10 mouse cellular contexts compared by ENCODE assay signal in the genomic region with DNA sequence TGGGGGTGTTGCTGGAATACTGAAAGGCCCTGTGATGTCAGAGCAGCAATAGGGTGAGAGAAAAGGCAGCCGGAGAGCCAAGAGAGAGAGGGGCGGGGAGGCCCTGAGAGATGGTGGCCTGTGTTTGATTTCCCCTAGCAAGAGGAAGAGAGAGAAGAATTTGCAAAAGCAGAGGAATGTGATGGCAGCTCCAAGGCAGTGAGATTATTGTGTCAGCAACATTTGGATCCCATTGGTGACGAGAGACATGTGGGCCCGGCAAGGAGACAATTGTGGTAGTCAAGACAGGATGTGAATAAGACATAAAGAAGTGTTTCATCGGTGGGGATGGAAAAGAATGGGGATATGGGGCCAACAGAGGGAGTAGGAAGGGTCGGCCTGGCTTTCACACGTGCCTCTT.
DNase-seq lines count a peak whose midpoint lies in the region; ATAC-seq and TF ChIP-seq lines count a peak whose summit lies in the region.
"Had no signal": no experiment of that assay in that cellular context is flagged by ENCODE, and none has a peak within 500 bp of the region (broad histone marks: within the 10 kb centered on the region; RNA-seq: fewer than 3 reads in every experiment).

No protein-coding gene starts in this region.

- H3K4me2 ChIP-seq in heart, postnatal 0 days (ENCODE audit: low read depth, low read length), result no peak overlapping the region
- no peak overlapping the region for H3K4me2 ChIP-seq in limb, embryonic 15.5 days

- H3K27ac ChIP-seq in kidney, adult 2 months (ENCODE audit: insufficient read depth, low read depth, low read length), result no peak overlapping the region
- H3K27ac ChIP-seq in embryonic facial prominence, embryonic 10.5 days (replicated peaks), result peak overlapping the region; percentile 79
- H3K27ac ChIP-seq in heart, postnatal 0 days (ENCODE audit: low read depth), result peak overlapping the region; percentile 74
- H3K27ac ChIP-seq in limb, embryonic 15.5 days, result peak overlapping the region; percentile 82

- TF ChIP-seq CTCF in kidney, adult 2 months (conservative IDR thresholded peaks at IDR 0.05; ENCODE audit: insufficient read depth, insufficient read length, low read depth, low read length), result no peak
- TF ChIP-seq CTCF in heart, postnatal 0 days (IDR thresholded peaks at IDR 0.05; ENCODE audit: low read depth), result no peak

- peak; percentile 43; the same call in 1 of the 2 replicates for ATAC-seq in heart, postnatal 0 days (ENCODE audit: insufficient read depth, low read depth)
- no peak for ATAC-seq in limb, embryonic 15.5 days (ENCODE audit: insufficient number of reproducible peaks, low FRiP score, low TSS enrichment, low read depth)

- no peak for TF ChIP-seq POLR2A in kidney, adult 2 months (IDR thresholded peaks at IDR 0.05; ENCODE audit: low read depth, low read length)

- peaks cover 10% of the 10 kb centered on the region for H3K4me1 ChIP-seq in kidney, adult 2 months (ENCODE audit: control insufficient read depth, insufficient read depth, low read length)
- H3K4me1 ChIP-seq in embryonic facial prominence, embryonic 10.5 days, result peaks cover 53% of the 10 kb centered on the region
- peaks cover 37% of the 10 kb centered on the region for H3K4me1 ChIP-seq in heart, postnatal 0 days (ENCODE audit: control insufficient read depth, insufficient read depth)
- H3K4me1 ChIP-seq in limb, embryonic 15.5 days, result peaks cover 47% of the 10 kb centered on the region

- peak; percentile 44 for DNase-seq in kidney, adult 2 months
- no peak for DNase-seq in kidney, adult 18-20 months
- no peak for DNase-seq in embryonic facial prominence, embryonic 10.5 days (ENCODE audit: low spot score)
- DNase-seq in heart, postnatal 0 days (ENCODE audit: low spot score), result peak; percentile 59
- no peak for DNase-seq in cerebellum, adult 11 months
- no peak for DNase-seq in adrenal gland, adult (ENCODE audit: inconsistent age in 2 of 2, low spot score in 1 of 2)
- DNase-seq in ovary, postnatal 10 days (ENCODE audit: low spot score), result no peak
- DNase-seq: left cerebral cortex, postnatal 4 days; thymus, postnatal 25 days had no signal

- no peaks in the 10 kb centered on the region for H3K27me3 ChIP-seq in kidney, adult 2 months (replicated peaks; ENCODE audit: control insufficient read depth, insufficient read depth, low read length)
- H3K27me3 ChIP-seq in embryonic facial prominence, embryonic 10.5 days (replicated peaks; ENCODE audit: low read depth, poor library complexity, severe bottlenecking), result no peaks in the 10 kb centered on the region
- H3K27me3 ChIP-seq in heart, postnatal 0 days (ENCODE audit: control insufficient read depth, insufficient read depth, low read length), result no peaks in the 10 kb centered on the region
- no peaks in the 10 kb centered on the region for H3K27me3 ChIP-seq in limb, embryonic 15.5 days

- H3K36me3 ChIP-seq in kidney, adult 2 months (ENCODE audit: control insufficient read depth, insufficient read depth, low read length), result no peaks in the 10 kb centered on the region
- no peaks in the 10 kb centered on the region for H3K36me3 ChIP-seq in embryonic facial prominence, embryonic 10.5 days (replicated peaks)
- no peaks in the 10 kb centered on the region for H3K36me3 ChIP-seq in heart, postnatal 0 days (replicated peaks; ENCODE audit: control insufficient read depth, insufficient read depth, low read length)
- H3K36me3 ChIP-seq in limb, embryonic 15.5 days, result no peaks in the 10 kb centered on the region

- no peaks in the 10 kb centered on the region for H3K9me3 ChIP-seq in embryonic facial prominence, embryonic 10.5 days
- H3K9me3 ChIP-seq in heart, postnatal 0 days (replicated peaks; ENCODE audit: control insufficient read depth, low read length), result no peaks in the 10 kb centered on the region
- H3K9me3 ChIP-seq in limb, embryonic 15.5 days, result no peaks in the 10 kb centered on the region

- H3K9ac ChIP-seq in heart, postnatal 0 days (replicated peaks; ENCODE audit: low read depth, low read length), result no peak overlapping the region
- H3K9ac ChIP-seq in limb, embryonic 15.5 days, result no peak overlapping the region

- TF ChIP-seq EP300 in heart, postnatal 0 days (IDR thresholded peaks at IDR 0.05; ENCODE audit: low read depth), result peak; percentile 48; the same call in 1 of the 2 replicates

- no peak overlapping the region for H3K4me3 ChIP-seq in kidney, adult 2 months (ENCODE audit: insufficient read depth, low read depth, low read length)
- no peak overlapping the region for H3K4me3 ChIP-seq in embryonic facial prominence, embryonic 10.5 days
- H3K4me3 ChIP-seq in heart, postnatal 0 days (ENCODE audit: low read depth, low read length), result no peak overlapping the region
- H3K4me3 ChIP-seq in limb, embryonic 15.5 days, result no peak overlapping the region

- 73% methylated on average over 7 of the region's 7 CpGs for WGBS in kidney, adult 2 months
- WGBS in embryonic facial prominence, embryonic 10.5 days, result 42% methylated on average over 7 of the region's 7 CpGs
- 33% methylated on average over 7 of the region's 7 CpGs for WGBS in heart, postnatal 0 days
- 41% methylated on average over 7 of the region's 7 CpGs for WGBS in limb, embryonic 15.5 days

Comparison
In these comparisons a context has a peak if more than half of its experiments do, and no peak if none do; other contexts are left out.
1. DNase-seq: peak in kidney, adult 2 months (single experiment) and heart, postnatal 0 days (single experiment); none in kidney, adult 18-20 months (single experiment), embryonic facial prominence, embryonic 10.5 days (single experiment), cerebellum, adult 11 months (single experiment), adrenal gland, adult (0 of 2) and ovary, postnatal 10 days (single experiment).